Mouse (Mus musculus): ENCODE results near the gene Nup93. TPM values are rescaled to one million over a fixed set of nuclear protein-coding genes. Genes with fewer than 3 reads are reported as not detected.

The Nup93 gene
- total and polyA plus RNA-seq, 3 experiments = 46.0 to 99.6 (median 88.3) TPM

DNA sequence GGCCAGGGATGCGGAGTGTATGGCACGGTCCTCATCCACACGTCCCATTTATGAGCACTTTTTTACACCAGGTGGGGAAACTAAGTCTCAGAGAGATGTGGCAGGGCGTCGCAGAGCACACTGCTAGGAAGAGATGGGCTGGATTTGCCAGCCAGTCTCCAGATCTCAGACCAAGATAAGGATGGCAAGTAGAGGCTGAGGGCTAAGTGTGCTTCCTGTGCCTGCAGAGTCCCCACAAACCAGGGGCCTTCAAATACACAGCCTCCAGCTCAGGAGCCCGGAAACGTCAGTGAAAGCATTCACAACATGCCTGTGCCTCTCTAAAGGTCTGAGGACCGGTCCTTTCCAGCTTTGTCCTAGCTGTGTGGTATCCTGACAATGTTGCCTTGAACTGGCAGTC lies 123.2 kb downstream of the Nup93 start:
- no peak for DNase-seq (ENCODE audit: extremely low read depth)
- no peaks in the 10 kb centered on the region for H3K9me3 ChIP-seq (replicated peaks; ENCODE audit: low read length)
- TF ChIP-seq POLR2A (IDR thresholded peaks at IDR 0.05; ENCODE audit: low read depth, low read length) (no peak), KAT2A (IDR thresholded peaks at IDR 0.05; ENCODE audit: insufficient replicate concordance, low read length) (no peak), SMC3 (IDR thresholded peaks at IDR 0.05; ENCODE audit: low read depth, low read length) (no peak), PAX5 (IDR thresholded peaks at IDR 0.05; ENCODE audit: low read length) (no peak), ZNF384 (IDR thresholded peaks at IDR 0.05; ENCODE audit: low read depth, low read length) (no peak), ELF1 (IDR thresholded peaks at IDR 0.05; ENCODE audit: low read depth, low read length) (no peak), TCF12 (IDR thresholded peaks at IDR 0.05; ENCODE audit: low read depth, low read length) (no peak), RCOR1 (conservative IDR thresholded peaks at IDR 0.05; ENCODE audit: low read depth, low read length) (no peak), UBTF (IDR thresholded peaks at IDR 0.05; ENCODE audit: low read depth, low read length) (no peak), CHD2 (IDR thresholded peaks at IDR 0.05; ENCODE audit: low read length) (no peak), POLR2AphosphoS2 (IDR thresholded peaks at IDR 0.05; ENCODE audit: low read depth, low read length) (no peak), MYC (IDR thresholded peaks at IDR 0.05; ENCODE audit: low read depth, low read length) (no peak), BHLHE40 (IDR thresholded peaks at IDR 0.05; ENCODE audit: low read depth, low read length) (no peak), USF1 (IDR thresholded peaks at IDR 0.05; ENCODE audit: low read depth, low read length) (no peak), JUN (IDR thresholded peaks at IDR 0.05; ENCODE audit: insufficient read depth, low read depth, low read length) (no peak), NRF1 (IDR thresholded peaks at IDR 0.05; ENCODE audit: low read depth, low read length) (no peak), ZKSCAN1 (IDR thresholded peaks at IDR 0.05; ENCODE audit: borderline replicate concordance, low read depth, low read length) (no peak)
- no peak overlapping the region for H3K4me2 ChIP-seq (ENCODE audit: insufficient read depth, low read depth, poor library complexity, severe bottlenecking)
- dilution Hi-C loops (cut with MboI; ENCODE audit: extremely low pct_ligation_motif_present, extremely low pct_unique_long_range_greater_than_20kb, low sequenced_read_pairs) = no loop called here
- in situ Hi-C loops (cut with MboI; ENCODE audit: low pct_ligation_motif_present, low pct_unique_long_range_greater_than_20kb, low sequenced_read_pairs) = loop anchor here (5.0 to 10.0 kb wide), 3 partner anchors 65 to 357 kb away; partner anchors contain the start of gene Pllp
- no peaks in the 10 kb centered on the region for H3K79me2 ChIP-seq (replicated peaks; ENCODE audit: control insufficient read depth, extremely low read depth, insufficient read depth, poor library complexity, severe bottlenecking)
- no peak overlapping the region for H3K27ac ChIP-seq (ENCODE audit: insufficient read depth, low read depth)
- peaks cover 0 to 14% of the 10 kb centered on the region in 2 experiments; a peak in 3 of 4 replicates for H3K4me1 ChIP-seq (ENCODE audit: control insufficient read depth in 1 of 2, insufficient read depth in 2 of 2)
- H3K4me3 ChIP-seq (replicated peaks in 1 of 3; ENCODE audit: low read depth in 2 of 3, low read length in 2 of 3, poor library complexity in 1 of 3) = no peak overlapping the region
- no peaks in the 10 kb centered on the region for H3K36me3 ChIP-seq (replicated peaks in 1 of 2; ENCODE audit: control insufficient read depth in 1 of 2, insufficient read depth in 1 of 2, low read length in 1 of 2)
- H3K9ac ChIP-seq (ENCODE audit: insufficient read depth, low read depth) = no peak overlapping the region
- H3K27me3 ChIP-seq (replicated peaks) = no peaks in the 10 kb centered on the region

GRCm38 (mm10) chr8:94340796-94341195 lies 126.4 kb downstream of the Nup93 start:
- in situ Hi-C loops (cut with MboI; ENCODE audit: low pct_ligation_motif_present, low pct_unique_long_range_greater_than_20kb, low sequenced_read_pairs) = no loop called here
- no peak overlapping the region for H3K9ac ChIP-seq (ENCODE audit: insufficient read depth, low read depth)
- no peaks in the 10 kb centered on the region for H3K79me2 ChIP-seq (replicated peaks; ENCODE audit: control insufficient read depth, extremely low read depth, insufficient read depth, poor library complexity, severe bottlenecking)
- no peaks in the 10 kb centered on the region for H3K9me3 ChIP-seq (replicated peaks; ENCODE audit: low read length)
- no peaks in the 10 kb centered on the region for H3K27me3 ChIP-seq (replicated peaks)
- H3K4me1 ChIP-seq (ENCODE audit: control insufficient read depth in 1 of 2, insufficient read depth in 2 of 2) = peaks cover 5 to 32% of the 10 kb centered on the region in 2 experiments
- H3K4me3 ChIP-seq (replicated peaks in 1 of 3; ENCODE audit: low read depth in 2 of 3, low read length in 2 of 3, poor library complexity in 1 of 3) = no peak overlapping the region
- TF ChIP-seq ZNF384 (IDR thresholded peaks at IDR 0.05; ENCODE audit: low read depth, low read length) (no peak), NELFE (IDR thresholded peaks at IDR 0.05; ENCODE audit: low read depth, low read length) (no peak), SIN3A (IDR thresholded peaks at IDR 0.05; ENCODE audit: low read length) (no peak), TCF12 (IDR thresholded peaks at IDR 0.05; ENCODE audit: low read depth, low read length) (no peak), HCFC1 (IDR thresholded peaks at IDR 0.05; ENCODE audit: low read depth, low read length) (no peak), ZMIZ1 (IDR thresholded peaks at IDR 0.05; ENCODE audit: low read depth, low read length) (no peak), EP300 (IDR thresholded peaks at IDR 0.05; ENCODE audit: low read length) (no peak), JUND (conservative IDR thresholded peaks at IDR 0.05; ENCODE audit: low read depth, low read length) (no peak), SMC3 (IDR thresholded peaks at IDR 0.05; ENCODE audit: low read depth, low read length) (no peak), MAX (IDR thresholded peaks at IDR 0.05; ENCODE audit: low read length) (no peak), GABPA (IDR thresholded peaks at IDR 0.05; ENCODE audit: insufficient replicate concordance, low read depth, low read length) (no peak)
- H3K4me2 ChIP-seq (ENCODE audit: insufficient read depth, low read depth, poor library complexity, severe bottlenecking) = no peak overlapping the region
- no peak for DNase-seq (ENCODE audit: extremely low read depth)
- no peaks in the 10 kb centered on the region for H3K36me3 ChIP-seq (replicated peaks in 1 of 2; ENCODE audit: control insufficient read depth in 1 of 2, insufficient read depth in 1 of 2, low read length in 1 of 2)
- dilution Hi-C loops (cut with MboI; ENCODE audit: extremely low pct_ligation_motif_present, extremely low pct_unique_long_range_greater_than_20kb, low sequenced_read_pairs) = no loop called here
- H3K27ac ChIP-seq (ENCODE audit: insufficient read depth, low read depth) = no peak overlapping the region
